Mouse (Mus musculus) stomach, postnatal 0 days (tissue): ENCODE results near the gene Cftr.

Experiments used
- CTCF ChIP-seq: IDR thresholded peaks from 2 replicates; pipeline ENCODE4 v1.5.1; 2016; ENCODE audit warnings: antibody characterized with exemption, low read depth, mild to moderate bottlenecking, moderate library complexity
- EP300 ChIP-seq: optimal IDR thresholded peaks from 2 replicates; pipeline ENCODE3; 2016; ENCODE audit warnings: antibody characterized with exemption

DNA sequence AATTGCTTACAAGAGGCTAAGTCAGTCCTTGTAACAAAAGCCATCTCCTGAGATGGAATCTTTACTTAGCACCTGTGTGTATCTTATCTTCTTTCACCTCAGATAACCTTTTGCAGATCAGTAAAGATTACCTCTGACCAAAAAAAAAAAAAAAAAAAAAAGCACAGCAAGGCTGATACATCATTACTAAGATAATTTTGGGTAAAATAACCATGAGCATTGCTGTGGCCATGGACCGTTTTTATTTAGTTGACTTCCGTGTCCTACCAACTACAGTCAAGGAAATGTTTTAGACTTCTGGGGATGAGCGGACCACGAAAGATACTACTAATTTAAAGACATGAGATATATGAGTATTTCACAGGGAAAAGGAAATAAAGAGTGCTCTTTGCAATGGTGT lies 52.7 kb downstream of the Cftr start:
- TF ChIP-seq CTCF (no peak), EP300 (no peak)
